Mouse (Mus musculus) lung, postnatal 10 days (tissue): ENCODE measurements at regions not wholly inside any gene's neighbourhood (a gene's known extent, or its start where the extent isn't known, plus 50 kb on each side); places are given as distances from the start of the nearest gene placed in this dataset.

Experiments used
- DNase-seq: peaks from one replicate; pipeline ENCODE4 v3.0.0; 2021

DNA sequence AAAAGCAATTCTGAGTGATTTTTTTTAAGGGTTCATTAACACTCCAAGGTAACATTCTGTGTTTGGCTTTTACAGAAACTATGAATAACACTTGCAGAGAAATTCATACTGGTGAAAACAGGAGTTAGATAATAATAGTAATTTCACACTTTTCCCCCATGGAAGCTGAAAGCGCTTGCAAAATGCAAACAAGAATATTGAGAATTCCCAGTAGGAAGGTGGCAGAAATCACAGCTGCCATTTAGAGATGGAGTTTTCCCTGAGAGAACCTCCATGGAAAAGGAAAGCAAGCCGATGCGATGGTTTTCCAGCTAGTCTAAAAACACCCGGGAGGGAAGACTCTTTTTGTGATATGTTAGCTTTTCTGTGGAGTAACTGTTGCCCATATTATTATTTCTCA, 174.1 kb upstream of the App start:
- no peak for DNase-seq

DNA sequence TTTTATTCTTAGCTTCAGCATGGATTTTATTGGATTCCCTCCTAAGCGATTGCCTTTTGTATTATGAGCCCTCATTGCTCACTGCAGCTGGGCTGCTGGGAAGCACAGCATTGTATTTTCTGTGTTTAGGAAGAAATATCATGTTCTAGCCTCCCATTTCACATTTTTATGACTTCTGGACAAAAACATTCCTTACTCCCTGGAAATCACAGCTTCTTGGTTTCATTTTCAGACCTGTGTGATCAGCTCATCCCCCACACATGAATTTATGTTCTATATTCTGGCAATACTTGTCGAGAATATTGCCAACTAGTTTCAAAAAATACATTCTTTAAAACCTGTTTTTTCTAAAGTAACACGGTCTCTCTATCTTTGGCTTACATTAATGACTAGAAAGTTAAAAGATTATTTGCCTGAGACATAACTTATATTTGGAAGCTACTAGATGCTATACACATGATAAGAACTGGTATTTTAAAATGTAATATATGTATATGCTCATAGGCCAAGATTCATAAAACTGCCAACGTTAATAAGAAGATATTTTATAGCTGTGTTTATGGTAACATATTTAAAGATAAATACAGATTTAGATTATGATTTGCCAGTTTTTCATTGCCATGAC, 163.0 kb upstream of the App start:
- DNase-seq = no peak

DNA sequence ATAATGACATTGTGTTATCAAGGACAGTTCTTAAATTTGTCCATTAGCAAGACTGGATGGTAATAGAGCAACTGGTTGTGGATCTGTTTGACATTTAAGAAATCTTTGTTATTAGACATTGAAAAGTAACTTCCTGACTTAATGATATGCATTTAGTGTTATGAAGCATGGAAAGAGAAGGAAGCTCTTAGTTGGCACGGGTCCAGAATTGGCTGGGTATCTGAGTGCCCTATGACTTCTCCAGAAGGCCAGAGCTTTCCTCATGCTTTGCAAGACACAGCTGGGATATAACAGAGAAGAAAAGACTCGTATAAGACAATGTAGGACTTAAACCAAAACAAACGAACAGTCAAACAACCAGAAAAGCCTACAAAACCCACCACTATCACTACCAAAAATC, 160.0 kb upstream of the App start:
- DNase-seq = peak; percentile 16

DNA sequence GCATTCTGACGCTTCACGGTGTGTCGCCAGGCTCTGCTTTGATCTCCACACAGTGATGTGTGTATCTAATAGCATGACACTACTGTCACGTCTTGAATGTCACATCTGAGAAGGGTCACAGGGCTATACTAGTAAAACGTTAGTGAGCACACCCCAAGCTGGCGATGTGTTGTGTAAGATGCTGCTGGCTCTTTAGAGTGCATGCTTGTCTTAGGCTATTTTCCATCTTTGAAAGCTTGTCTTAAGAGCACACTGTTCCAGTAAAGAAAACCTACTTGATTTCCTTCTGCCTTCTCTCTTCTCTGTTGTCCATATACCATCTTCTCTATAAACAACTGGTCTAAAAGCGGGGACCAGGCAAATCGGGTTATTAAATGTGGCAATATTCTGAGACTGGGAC, 138.5 kb upstream of the App start:
- no peak for DNase-seq

DNA sequence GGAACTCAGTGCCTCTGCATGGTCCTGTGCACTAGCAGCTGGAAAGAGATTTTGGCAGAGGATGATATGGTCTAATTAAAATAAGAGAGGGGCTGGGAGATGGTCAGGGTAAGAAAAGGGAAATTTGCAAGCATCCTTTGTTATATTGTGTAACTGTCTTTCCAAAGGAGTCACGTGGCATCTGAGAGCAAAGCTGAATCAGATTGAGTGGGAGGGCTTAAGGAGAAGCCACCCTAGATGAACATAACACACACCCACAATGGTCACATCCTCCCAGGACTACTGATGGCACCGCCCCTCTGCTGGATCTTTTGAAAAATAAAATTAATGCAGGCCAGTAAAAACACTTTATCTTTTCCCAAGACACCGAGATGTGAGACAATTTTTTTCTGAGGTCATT, 135.9 kb upstream of the App start:
- DNase-seq = peak; percentile 3

DNA sequence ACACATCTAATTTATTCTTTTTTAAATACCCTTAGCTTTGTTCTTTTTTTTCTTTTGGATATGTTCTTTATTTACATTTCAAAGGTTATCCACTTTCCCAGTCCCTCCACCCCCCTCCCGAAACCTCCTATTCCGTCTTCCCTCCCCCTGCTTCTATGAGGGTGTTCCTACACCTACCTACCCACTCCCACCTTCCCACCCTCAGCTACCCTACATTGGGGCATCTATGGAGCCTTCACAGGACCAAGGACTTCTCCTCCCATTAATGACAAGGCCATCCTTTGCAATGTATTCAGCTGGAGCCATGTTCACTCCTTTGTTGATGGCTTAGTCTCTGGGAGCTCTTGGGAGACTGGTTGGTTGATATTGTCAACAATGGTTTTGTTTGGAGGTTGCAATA, 134.9 kb upstream of the App start:
- DNase-seq = no peak

DNA sequence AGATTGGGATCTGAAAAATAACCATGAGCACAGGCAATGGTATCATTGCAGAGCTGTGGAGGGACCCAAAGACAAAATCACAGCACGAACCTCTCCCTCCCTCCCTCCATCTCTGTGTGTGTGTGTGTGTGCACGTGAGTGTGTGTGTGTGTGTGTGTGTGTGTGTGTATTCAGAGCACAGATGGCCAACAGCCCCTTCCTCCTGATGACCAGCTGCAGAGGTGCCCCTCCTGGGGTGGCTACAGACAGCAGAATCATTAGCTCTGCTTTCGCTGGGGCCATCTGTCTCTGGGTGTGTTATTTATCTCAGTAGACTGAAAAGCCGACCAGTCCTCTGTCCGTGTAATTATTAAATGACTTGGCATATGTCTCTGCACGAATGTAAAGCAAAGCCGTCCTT, 134.4 kb upstream of the App start:
- DNase-seq = no peak

DNA sequence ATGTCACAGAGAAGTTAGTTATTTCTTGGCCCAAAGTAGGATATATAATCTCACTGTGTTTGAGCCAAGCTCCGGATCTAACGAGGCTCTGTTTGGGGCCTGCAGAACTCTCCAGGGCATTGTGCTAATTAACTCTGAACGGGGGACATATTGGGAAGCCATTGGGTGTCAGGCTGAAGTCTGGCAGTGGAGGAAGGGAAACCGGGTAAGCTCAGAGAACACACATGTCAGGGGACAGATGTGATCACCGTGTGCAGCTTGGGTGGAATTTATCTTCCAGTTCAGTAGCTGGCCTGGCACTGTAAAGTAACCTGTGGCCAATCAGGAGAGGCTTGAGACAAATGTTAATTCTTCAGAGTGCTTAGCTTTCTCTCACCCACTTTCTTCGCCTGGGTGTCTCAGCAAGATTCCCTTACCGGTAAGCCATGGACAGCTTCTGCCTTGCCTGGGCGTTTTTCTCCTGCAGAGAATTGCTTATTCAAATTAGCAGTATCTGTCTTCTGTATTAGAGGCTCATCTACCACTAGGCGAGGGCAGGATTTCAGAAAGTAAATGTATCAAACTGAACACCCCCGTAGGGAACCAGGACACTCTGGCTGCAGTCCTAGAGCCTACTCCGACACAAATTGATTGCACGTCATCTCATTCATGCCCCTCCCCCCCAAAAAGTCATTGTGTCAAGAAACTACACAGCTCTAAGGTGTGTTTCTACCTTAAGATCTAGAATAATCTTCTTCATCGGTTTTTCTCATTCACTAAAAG, 126.7 kb upstream of the App start:
- DNase-seq = no peak

DNA sequence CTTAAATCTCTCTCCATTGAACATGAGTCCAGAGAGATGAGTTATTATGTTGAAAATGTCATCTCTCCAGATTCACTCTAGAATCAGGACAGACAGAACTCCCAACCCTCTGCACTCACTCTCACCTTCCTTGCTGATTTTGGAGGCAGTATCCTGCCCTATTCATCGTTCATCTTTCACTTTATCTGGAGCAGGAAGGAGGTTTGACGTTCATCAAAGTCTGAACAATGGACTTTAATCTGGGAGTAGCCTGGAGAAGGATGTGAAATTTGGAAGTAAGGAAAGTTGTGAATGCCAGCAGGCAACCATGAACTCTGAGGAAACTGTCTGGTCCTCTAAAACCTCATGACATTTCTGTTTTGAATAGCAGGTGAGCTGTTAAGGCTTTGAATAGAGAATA, 125.0 kb upstream of the App start:
- DNase-seq = peak; percentile 1

DNA sequence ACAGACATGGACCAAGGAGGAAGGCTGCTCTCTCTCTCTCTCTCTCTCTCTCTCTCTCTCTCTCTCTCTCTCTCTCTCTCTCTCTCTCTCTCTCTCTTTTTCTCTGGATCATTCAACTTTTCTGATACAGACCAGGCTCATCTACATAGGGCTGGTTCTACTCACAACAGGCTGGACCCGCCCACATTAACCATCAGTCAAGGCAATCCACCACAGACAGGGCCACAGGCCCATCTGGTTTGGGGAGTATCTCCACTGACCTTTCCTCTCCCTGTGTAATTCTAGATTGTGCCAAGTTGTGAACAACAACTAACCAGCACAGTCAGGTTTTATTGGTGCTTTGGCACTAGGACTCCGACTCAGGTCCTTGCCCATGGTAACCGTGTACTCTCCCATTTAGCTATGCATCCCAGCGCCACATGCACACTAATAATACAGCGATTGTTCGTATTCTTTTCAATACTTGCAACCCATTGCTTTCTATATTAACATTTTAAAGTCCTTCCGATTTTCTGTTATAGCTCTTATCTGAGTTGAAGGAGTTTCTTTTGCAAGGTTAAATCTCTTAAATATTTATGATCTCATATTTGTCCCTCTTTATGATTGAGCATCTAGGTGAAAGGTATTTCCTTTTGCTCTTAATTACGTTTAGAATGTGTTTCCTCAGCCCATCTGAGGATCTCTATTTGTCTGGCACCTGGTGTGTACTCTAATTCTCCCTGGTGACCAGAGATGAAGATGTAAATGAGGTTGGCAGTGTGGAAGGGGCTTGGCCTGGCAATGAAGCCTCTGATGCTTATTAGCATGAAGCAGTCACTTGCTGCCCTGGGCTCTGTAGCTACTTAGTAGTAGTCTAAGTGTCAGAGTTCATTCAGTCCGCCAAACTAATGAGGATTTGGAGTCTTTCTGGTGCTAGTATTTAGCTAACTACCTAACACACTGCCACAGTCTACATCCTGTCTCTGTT, 117.7 kb upstream of the App start:
- DNase-seq = no peak

DNA sequence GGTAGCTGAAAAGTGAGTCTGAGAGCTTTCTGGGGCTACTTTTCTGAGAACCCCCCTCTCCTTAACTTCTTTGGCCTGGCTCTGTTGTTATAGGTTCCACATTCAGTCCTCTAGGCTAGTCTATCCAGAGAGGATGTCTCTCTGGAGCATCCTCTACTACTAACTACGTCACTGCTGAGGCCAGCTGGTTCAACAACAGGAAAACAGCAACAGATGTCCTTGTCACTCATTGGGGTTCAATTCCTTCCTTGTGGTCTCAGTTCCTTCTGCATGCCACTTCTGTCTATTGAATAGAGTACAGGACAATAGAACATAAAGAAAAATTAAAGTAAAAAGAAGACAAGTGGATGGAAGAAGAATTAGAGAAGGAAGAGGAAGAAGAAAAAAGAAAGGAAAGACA, 104.3 kb upstream of the App start:
- no peak for DNase-seq

DNA sequence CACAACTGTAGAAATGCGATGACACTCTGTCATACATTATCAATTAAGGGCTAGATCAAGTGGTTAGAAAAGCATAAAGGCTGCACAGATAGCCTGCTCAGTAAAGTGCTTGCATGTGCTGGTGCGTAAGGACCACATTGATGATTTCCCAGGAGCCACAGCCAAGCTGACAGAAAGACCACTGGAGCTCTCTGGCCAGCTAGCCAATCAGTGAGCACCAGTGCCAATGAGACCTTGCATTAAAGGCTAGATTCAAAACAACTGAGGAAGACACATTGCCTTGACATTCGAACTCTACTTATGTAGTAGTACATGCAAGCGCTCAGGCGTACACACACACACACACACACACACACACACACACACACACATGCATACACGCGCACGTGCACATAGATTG, 96.1 kb upstream of the App start:
- no peak for DNase-seq

DNA sequence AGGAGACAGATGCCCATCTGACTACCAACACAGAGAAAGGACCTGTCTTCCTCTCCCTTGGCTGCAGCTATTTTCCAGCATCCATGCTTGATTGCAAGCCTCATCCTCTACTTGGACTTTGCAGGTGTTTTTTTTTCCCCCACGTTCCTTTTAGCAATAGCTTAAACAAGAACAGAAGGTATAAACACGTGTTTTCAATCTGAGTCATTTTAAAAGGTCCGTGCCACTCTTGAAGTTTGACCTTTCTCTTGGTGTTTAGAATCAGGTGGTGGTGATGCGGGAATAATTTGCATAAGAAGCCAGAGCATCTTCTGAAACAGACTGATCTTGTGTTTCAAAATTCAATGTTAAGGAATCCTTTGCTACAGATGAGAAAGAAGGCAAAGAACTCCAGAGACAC, 86.3 kb upstream of the App start:
- DNase-seq = no peak

DNA sequence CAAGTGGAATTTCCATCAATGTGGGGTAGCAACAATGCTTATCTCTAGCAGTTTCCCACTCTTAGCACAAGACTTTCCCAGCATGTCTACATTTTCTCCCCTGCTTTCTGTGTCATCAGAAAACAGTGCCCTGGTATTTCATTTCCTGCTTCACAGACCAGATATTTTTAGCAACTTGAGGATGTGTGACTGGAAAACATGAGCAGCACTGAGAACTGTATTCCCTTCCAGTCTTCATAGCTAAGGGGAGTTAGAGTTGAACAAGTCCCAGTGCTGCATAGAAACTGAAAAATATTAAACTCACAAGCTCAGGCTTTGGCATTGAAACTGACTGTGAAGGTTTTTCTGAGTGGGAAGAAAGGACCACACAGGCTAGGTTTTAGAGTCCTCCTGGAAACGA, 73.7 kb upstream of the App start:
- no peak for DNase-seq

DNA sequence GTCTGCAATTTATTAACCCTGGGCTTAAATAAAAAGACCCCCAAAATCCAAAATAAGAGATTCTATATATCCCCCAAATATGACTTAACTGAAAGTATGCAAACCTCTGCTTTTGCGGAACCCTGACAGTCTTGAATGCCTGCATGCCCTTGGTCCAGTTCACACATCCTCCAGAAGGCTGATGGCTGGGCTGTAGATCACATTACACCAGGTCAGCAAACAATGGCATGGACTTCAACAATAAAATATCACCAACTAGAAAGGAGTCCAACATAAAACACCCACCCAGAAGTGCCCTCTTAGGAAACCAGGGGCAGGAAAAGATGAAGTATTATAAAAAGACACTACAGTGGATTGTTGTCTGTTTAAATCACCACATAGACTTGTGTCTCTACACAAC, 59.5 kb upstream of the App start:
- DNase-seq = no peak

DNA sequence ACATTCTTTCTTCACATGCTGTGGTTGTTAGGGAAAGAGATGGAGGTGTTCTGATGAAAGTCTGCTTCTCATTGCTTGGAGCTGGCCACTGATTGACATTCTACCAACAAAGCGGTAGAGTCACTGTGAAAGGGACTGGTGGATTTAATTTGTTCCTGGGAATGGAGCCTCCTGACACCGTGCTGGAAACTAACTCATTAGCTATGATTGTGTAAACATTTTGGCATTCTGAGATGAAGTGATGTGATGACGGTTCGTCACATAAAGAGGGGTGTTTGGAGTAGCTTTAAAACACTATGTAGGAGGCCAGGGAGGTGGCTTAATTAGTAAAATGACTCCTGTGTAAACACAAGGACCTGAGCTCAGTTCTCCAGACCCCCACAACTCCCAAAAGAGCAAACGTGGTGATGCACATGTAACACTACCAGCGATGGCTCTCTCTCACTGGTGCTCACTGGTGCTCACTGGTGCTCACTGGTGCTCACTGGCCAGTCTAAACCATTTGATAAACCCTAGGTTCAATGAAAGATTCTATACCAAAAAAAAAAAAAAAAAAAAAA, 58.4 kb upstream of the App start:
- no peak for DNase-seq

DNA sequence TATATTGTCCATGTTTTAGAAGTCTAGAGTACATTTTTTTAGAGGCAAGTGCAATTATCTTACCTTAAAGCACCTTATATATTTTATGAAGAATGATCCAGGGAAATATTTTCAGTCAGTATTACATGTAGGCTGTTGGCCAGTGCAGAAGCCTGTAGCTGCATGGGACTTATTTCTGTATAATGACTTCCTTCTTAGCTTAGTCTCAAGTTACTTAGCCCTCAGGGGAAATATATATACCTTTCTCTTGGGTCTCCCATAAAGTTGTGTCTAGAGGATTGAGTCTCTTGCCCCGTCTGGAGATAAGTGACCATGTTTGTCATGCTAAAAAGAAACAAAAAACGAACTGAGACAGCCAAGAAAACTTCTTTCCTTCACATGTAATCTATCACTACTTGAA, 57.8 kb upstream of the App start:
- DNase-seq = no peak

DNA sequence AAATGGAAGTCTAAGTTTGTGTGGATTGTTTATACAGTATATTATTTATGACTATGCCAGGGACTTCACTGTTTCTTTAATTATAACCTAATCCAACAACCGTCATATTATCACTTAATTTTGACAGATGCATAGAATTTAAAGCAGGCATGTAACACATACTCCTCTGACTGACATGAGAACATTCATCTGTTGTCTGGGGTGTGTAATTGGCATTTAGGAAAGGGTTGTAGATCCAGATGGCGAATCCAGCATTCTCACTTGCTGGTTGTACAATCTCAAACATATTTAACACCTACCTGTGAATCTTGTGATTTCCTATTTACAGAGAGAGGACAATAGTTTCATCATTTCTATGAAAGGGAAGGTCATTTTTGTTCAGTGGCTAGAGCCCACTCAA, 50.8 kb upstream of the App start:
- no peak for DNase-seq
